Mouse (Mus musculus) MEL (cell line): ENCODE data around the gene Pbx4. TPM values are rescaled to one million over a fixed set of nuclear protein-coding genes. Genes with fewer than 3 reads are reported as not detected.
A peak's percentile ranks its signal among the peaks of the same experiment; 100 is the strongest.

Source experiments
- DNase-seq: peaks from one replicate; pipeline ENCODE4 v3.0.0; 2011; ENCODE audit warnings: low read depth, low spot score
- H3K27ac ChIP-seq: 2 replicates; pipeline ENCODE4 v1.5.1; 2012; ENCODE audit warnings: low read depth, mild to moderate bottlenecking, control low read depth, low read length, moderate library complexity; ENCODE audit not compliant: control insufficient read depth
- H3K27me3 ChIP-seq, 2 experiments: fragments of 150-350 bp in 1 of 2; sonication (generic) in 1 of 2; 2 replicates each; pipeline ENCODE4 v1.6.1; 2012; ENCODE audit warnings: low read length in 2 of 2, mild to moderate bottlenecking in 2 of 2, improper control_type of control experiment in 1 of 2, moderate library complexity in 1 of 2; ENCODE audit not compliant: insufficient read depth in 2 of 2, control insufficient read depth in 1 of 2
- H3K36me3 ChIP-seq, 2 experiments: 2 replicates each; pipeline ENCODE4 v1.6.1; 2012 to 2014; ENCODE audit warnings: low read length in 2 of 2, improper control_type of control experiment in 1 of 2, inconsistent platforms in 1 of 2, mild to moderate bottlenecking in 1 of 2; ENCODE audit not compliant: insufficient read depth in 2 of 2, control insufficient read depth in 1 of 2
- H3K4me1 ChIP-seq, 2 experiments: fragments of 150-350 bp in 1 of 2; sonication (generic) in 1 of 2; 2 replicates each; pipeline ENCODE4 v1.6.1; 2012; ENCODE audit warnings: low read length in 2 of 2, improper control_type of control experiment in 1 of 2, mild to moderate bottlenecking in 1 of 2; ENCODE audit not compliant: insufficient read depth in 2 of 2, control insufficient read depth in 1 of 2
- H3K4me3 ChIP-seq, 2 experiments: fragments of 150-350 bp in 1 of 2; sonication (generic) in 1 of 2; 2 replicates each; pipeline ENCODE4 v1.5.1; 2012; ENCODE audit warnings: low read depth in 2 of 2, low read length in 2 of 2, mild to moderate bottlenecking in 2 of 2, moderate library complexity in 2 of 2, control low read depth in 1 of 2, improper control_type of control experiment in 1 of 2; ENCODE audit not compliant: control insufficient read depth in 1 of 2, insufficient read depth in 1 of 2
- H3K79me2 ChIP-seq: 2 replicates; pipeline ENCODE4 v1.6.1; 2012; ENCODE audit warnings: mild to moderate bottlenecking, low read length, moderate library complexity; ENCODE audit not compliant: control insufficient read depth, poor library complexity, insufficient read depth
- H3K9ac ChIP-seq: 2 replicates; pipeline ENCODE4 v1.6.1; 2012; ENCODE audit warnings: low read depth, mild to moderate bottlenecking, control low read depth, low read length, moderate library complexity; ENCODE audit not compliant: control insufficient read depth, poor library complexity, severe bottlenecking
- H3K9me3 ChIP-seq: fragments of 150-350 bp; sonication (generic); replicated peaks from 2 replicates; pipeline ENCODE4 v1.6.1; 2012; ENCODE audit warnings: mild to moderate bottlenecking, low read length, improper control_type of control experiment, moderate library complexity; ENCODE audit not compliant: insufficient read depth
- BHLHE40 ChIP-seq: IDR thresholded peaks from 2 replicates; pipeline ENCODE4 v1.6.1; 2012; ENCODE audit warnings: low read depth, mild to moderate bottlenecking, inconsistent platforms, low read length, improper control_type of control experiment, borderline replicate concordance
- CHD1 ChIP-seq: IDR thresholded peaks from 2 replicates; pipeline ENCODE4 v1.6.1; 2012; ENCODE audit warnings: low read depth, mild to moderate bottlenecking, inconsistent platforms, low read length, improper control_type of control experiment
- CHD2 ChIP-seq: IDR thresholded peaks from 2 replicates; pipeline ENCODE4 v1.6.1; 2011; ENCODE audit warnings: low read length, improper control_type of control experiment
- E2F4 ChIP-seq: IDR thresholded peaks from 2 replicates; pipeline ENCODE4 v1.6.1; 2011; ENCODE audit warnings: low read depth, low read length, improper control_type of control experiment, borderline replicate concordance
- ELF1 ChIP-seq: IDR thresholded peaks from 2 replicates; pipeline ENCODE4 v1.6.1; 2014; ENCODE audit warnings: low read depth, mild to moderate bottlenecking, inconsistent platforms, low read length, improper control_type of control experiment, moderate library complexity
- EP300 ChIP-seq, 2 experiments: IDR thresholded peaks; 2 replicates each; pipeline ENCODE4 v1.6.1; 2011; ENCODE audit warnings: improper control_type of control experiment in 2 of 2, low read length in 2 of 2, low read depth in 1 of 2, mild to moderate bottlenecking in 1 of 2
- GABPA ChIP-seq: IDR thresholded peaks from 2 replicates; pipeline ENCODE4 v1.6.1; 2012; ENCODE audit warnings: low read depth, mild to moderate bottlenecking, inconsistent platforms, low read length, improper control_type of control experiment, moderate library complexity
- GATA1 ChIP-seq: IDR thresholded peaks from 2 replicates; pipeline ENCODE4 v1.6.1; 2011; ENCODE audit warnings: low read depth, low read length, improper control_type of control experiment
- HCFC1 ChIP-seq: IDR thresholded peaks from 2 replicates; pipeline ENCODE4 v1.6.1; 2012; ENCODE audit warnings: low read depth, mild to moderate bottlenecking, inconsistent platforms, low read length, improper control_type of control experiment, moderate library complexity
- MAX ChIP-seq: IDR thresholded peaks from 2 replicates; pipeline ENCODE4 v1.6.1; 2011; ENCODE audit warnings: low read length, improper control_type of control experiment
- MXI1 ChIP-seq: IDR thresholded peaks from 2 replicates; pipeline ENCODE4 v1.6.1; 2011; ENCODE audit warnings: mild to moderate bottlenecking, low read depth, low read length, improper control_type of control experiment
- MYB ChIP-seq: IDR thresholded peaks from 2 replicates; pipeline ENCODE4 v1.6.1; 2011; ENCODE audit warnings: mild to moderate bottlenecking, low read depth, low read length, improper control_type of control experiment
- MYC ChIP-seq: IDR thresholded peaks from 2 replicates; pipeline ENCODE4 v1.6.1; 2011; ENCODE audit warnings: low read depth, mild to moderate bottlenecking, low read length, improper control_type of control experiment, moderate library complexity
- NELFE ChIP-seq: IDR thresholded peaks from 2 replicates; pipeline ENCODE4 v1.6.1; 2011; ENCODE audit warnings: low read depth, low read length, improper control_type of control experiment
- NRF1 ChIP-seq: IDR thresholded peaks from 2 replicates; pipeline ENCODE4 v1.6.1; 2014; ENCODE audit warnings: low read depth, mild to moderate bottlenecking, inconsistent platforms, low read length, improper control_type of control experiment, moderate library complexity; ENCODE audit not compliant: poor library complexity, insufficient read depth, severe bottlenecking
- POLR2A ChIP-seq, 2 experiments: IDR thresholded peaks; 2 replicates each; pipeline ENCODE4 v1.6.1; 2011 to 2012; ENCODE audit warnings: low read length in 2 of 2, mild to moderate bottlenecking in 2 of 2, control low read depth in 1 of 2, improper control_type of control experiment in 1 of 2, low read depth in 1 of 2, moderate library complexity in 1 of 2; ENCODE audit not compliant: control insufficient read depth in 1 of 2, insufficient read depth in 1 of 2, poor library complexity in 1 of 2
- POLR2AphosphoS2 ChIP-seq: IDR thresholded peaks from 2 replicates; pipeline ENCODE4 v1.6.1; 2011; ENCODE audit warnings: low read length, improper control_type of control experiment
- RCOR1 ChIP-seq: IDR thresholded peaks from 2 replicates; pipeline ENCODE4 v1.6.1; 2012; ENCODE audit warnings: low read depth, mild to moderate bottlenecking, inconsistent platforms, low read length, improper control_type of control experiment
- SIN3A ChIP-seq: IDR thresholded peaks from 2 replicates; pipeline ENCODE4 v1.6.1; 2012; ENCODE audit warnings: low read length, improper control_type of control experiment, inconsistent platforms
- TAL1 ChIP-seq: IDR thresholded peaks from 2 replicates; pipeline ENCODE4 v1.6.1; 2012; ENCODE audit warnings: mild to moderate bottlenecking, inconsistent platforms, low read length, moderate library complexity, mixed read lengths
- polyA plus RNA-seq, 2 experiments: library from polyadenylated mRNA; stranded (reverse) in 1 of 2; unstranded in 1 of 2; fragments of >175 nt in 1 of 2; fragments of >200 nt in 1 of 2; gene quantifications; 2 replicates each; pipeline versions ENCODE4 v1.2.1 to v1.2.4; 2012; ENCODE audit warnings: low replicate concordance in 2 of 2, low read depth in 1 of 2; ENCODE audit not compliant: insufficient read length in 2 of 2, insufficient read depth in 1 of 2, missing spikeins in 1 of 2
- total RNA-seq: library from RNA; depleted of rRNA; stranded (reverse); fragments of 300-350 nt; gene quantifications from 2 replicates; pipeline ENCODE4 v1.2.3, GENCODE M21; 2012; rRNA removed

Pbx4 gene
- total RNA-seq (7.2 and 9.3 TPM in 2 replicates), polyA plus RNA-seq (10 to 100 TPM in 1 of 2 experiments, not detected in 1; 15.6 TPM)

DNA sequence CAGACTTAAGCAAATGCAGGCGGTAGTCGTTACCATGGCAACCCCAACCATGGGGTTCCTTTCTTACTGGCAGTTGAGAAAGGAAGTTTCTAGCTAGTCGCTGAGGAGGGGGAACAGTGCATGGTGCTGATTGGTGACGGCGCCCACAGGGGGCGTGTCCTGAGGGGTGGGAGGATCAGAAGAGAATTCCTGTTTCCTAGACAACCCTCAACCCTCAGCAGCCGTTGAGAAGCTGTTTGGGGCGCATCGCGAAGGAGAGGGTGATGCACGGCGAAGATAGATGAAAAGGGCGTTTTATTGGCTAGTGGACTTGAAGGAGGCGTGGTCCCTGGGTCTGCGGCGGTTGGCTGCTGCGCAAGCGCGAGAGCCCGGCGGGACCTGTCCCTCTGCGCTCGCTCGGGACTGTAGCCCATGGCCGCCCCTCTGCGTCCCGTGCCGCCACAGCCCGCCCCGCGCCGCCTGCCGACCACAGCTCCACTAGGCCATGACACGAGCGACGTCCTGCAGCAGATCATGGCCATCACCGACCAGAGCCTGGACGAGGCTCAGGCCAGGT lies at the start of gene Pbx4:
Gene Pbx4, plus strand, starts transcription at position 194 of the 556 bp plus-strand sequence.
- TF ChIP-seq MYC, result 0 out of 2 replicates have a peak, but pooled peaks have one; percentile 19
- TF ChIP-seq NRF1, result peak; percentile 85
- TF ChIP-seq GATA1, result peak; percentile 73
- peak in 1 of 2 experiments; percentile 71; a peak in 2 of 4 replicates for TF ChIP-seq EP300 (IDR thresholded peaks at IDR 0.05; ENCODE audit: low read depth in 1 of 2, low read length in 2 of 2)
- peak; percentile 94 for TF ChIP-seq MYB
- TF ChIP-seq MXI1, result peak; percentile 72; the same call in 1 of the 2 replicates
- no peak for TF ChIP-seq CHD1
- peak; percentile 73 for TF ChIP-seq RCOR1
- TF ChIP-seq SIN3A, result peak; percentile 87
- no peak for TF ChIP-seq BHLHE40
- 0 out of 2 replicates have a peak, but pooled peaks have one; percentile 48 for TF ChIP-seq POLR2AphosphoS2
- no peak for TF ChIP-seq MAX
- peak; percentile 76 for TF ChIP-seq NELFE
- no peak for TF ChIP-seq GABPA
- no peak for TF ChIP-seq CHD2
- peak; percentile 49 to 63; a peak in 3 of 4 replicates for TF ChIP-seq POLR2A (IDR thresholded peaks at IDR 0.05; ENCODE audit: control insufficient read depth in 1 of 2, insufficient read depth in 1 of 2, low read depth in 1 of 2, low read length in 2 of 2, poor library complexity in 1 of 2)
- TF ChIP-seq E2F4, result no peak
- TF ChIP-seq ELF1, result peak; percentile 62
- TF ChIP-seq HCFC1, result peak; percentile 68
- Histone ChIP-seq H3K27me3 (no peaks in the 10 kb centered on the region), H3K9ac (peak within 1 kb of the TSS; percentile 52), H3K27ac (peak within 1 kb of the TSS; percentile 3; the same call in 1 of the 2 replicates), H3K79me2 (0 out of 2 replicates have a peak, but pooled peaks cover 1% of the 10 kb centered on the region), H3K4me3 (peak within 1 kb of the TSS; percentile 61 to 78), H3K36me3 (peaks cover 0 to 6% of the 10 kb centered on the region in 2 experiments; a peak in 2 of 4 replicates), H3K4me1 (peaks cover 6 to 11% of the 10 kb centered on the region in 2 experiments; a peak in 3 of 4 replicates), H3K9me3 (no peaks in the 10 kb centered on the region)
- DNase-seq, result peak; percentile 99

DNA sequence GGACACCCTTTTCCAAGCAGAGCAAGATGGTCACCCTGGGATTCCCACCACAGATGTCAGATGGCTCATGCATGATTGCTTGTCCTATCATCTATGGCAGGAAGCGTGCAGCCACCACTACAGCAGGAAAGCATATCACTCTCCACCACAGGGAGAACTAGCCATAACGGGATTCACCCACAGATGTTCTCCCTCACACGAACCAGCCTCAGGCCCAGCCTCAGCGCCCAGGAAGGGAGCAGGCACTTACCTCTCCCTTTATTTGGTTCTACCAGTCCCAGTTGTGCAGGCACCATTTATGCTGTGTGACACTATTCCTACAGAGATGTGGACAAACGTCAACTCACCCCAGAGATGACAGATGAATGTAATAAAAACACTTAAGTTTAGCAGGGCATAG lies 43.2 kb upstream of the Pbx4 start:
- Histone ChIP-seq H3K79me2 (peaks cover 30% of the 10 kb centered on the region), H3K4me1 (peaks cover 4 to 15% of the 10 kb centered on the region in 2 experiments), H3K27me3 (no peaks in the 10 kb centered on the region), H3K9me3 (no peaks in the 10 kb centered on the region), H3K9ac (peak overlapping the region; percentile 93; the same call in 1 of the 2 replicates), H3K27ac (no peak overlapping the region), H3K4me3 (0 out of 4 replicates have a peak overlapping the region, but pooled peaks of 1 of the 2 experiments have one; percentile 67), H3K36me3 (peaks cover 0 to 14% of the 10 kb centered on the region in 2 experiments; a peak in 2 of 4 replicates)
- TF ChIP-seq MYB (no peak), TAL1 (peak; percentile 43)
- peak; percentile 27 for DNase-seq
